11 mouse cellular contexts compared by ENCODE assay signal in genomic region chr7:38125565-38126159, GRCm38 (mm10). TPM values are rescaled to one million over a fixed set of nuclear protein-coding genes. Genes with fewer than 3 reads are reported as not detected.
DNase-seq lines count a peak whose midpoint lies in the region; ATAC-seq lines count a peak whose summit lies in the region.
"Had no signal": no experiment of that assay in that cellular context is flagged by ENCODE, and none has a peak within 500 bp of the region (broad histone marks: within the 10 kb centered on the region; RNA-seq: fewer than 3 reads in every experiment).

No protein-coding gene starts in this region.

- peaks cover 5% of the 10 kb centered on the region; the same call in 1 of the 2 replicates for H3K4me1 ChIP-seq in forebrain, embryonic 12.5 days
- peaks cover 8% of the 10 kb centered on the region for H3K4me1 ChIP-seq in forebrain, embryonic 10.5 days
- H3K4me1 ChIP-seq in midbrain, embryonic 11.5 days (ENCODE audit: control insufficient read depth, insufficient read depth, low read length), result no peaks in the 10 kb centered on the region
- H3K4me1 ChIP-seq in midbrain, embryonic 15.5 days, result peaks cover 3% of the 10 kb centered on the region; the same call in 1 of the 2 replicates
- H3K4me1 ChIP-seq in limb, embryonic 13.5 days, result peaks cover 24% of the 10 kb centered on the region

- peak overlapping the region; percentile 4; the same call in 1 of the 2 replicates for H3K27ac ChIP-seq in forebrain, embryonic 12.5 days
- no peak overlapping the region for H3K27ac ChIP-seq in forebrain, embryonic 10.5 days
- no peak overlapping the region for H3K27ac ChIP-seq in midbrain, embryonic 11.5 days (ENCODE audit: low read depth, low read length)
- no peak overlapping the region for H3K27ac ChIP-seq in midbrain, embryonic 15.5 days
- no peak overlapping the region for H3K27ac ChIP-seq in limb, embryonic 13.5 days
- H3K27ac ChIP-seq: kidney, postnatal 0 days had no signal

- DNase-seq in forebrain, embryonic 10.5 days (ENCODE audit: extremely low spot score, low spot score), result no peak
- DNase-seq in midbrain, embryonic 11.5 days (ENCODE audit: low spot score, missing footprints), result peak; percentile 57
- peak; percentile 82 to 83 for DNase-seq in cerebellum, postnatal 10 days
- no peak for DNase-seq in frontal cortex, postnatal 25 days (ENCODE audit: low spot score in 2 of 2)
- DNase-seq: adrenal gland, adult 2 months; heart, postnatal 10 days had no signal

- WGBS in forebrain, embryonic 12.5 days, result 79% methylated on average over 12 of the region's 12 CpGs
- WGBS in forebrain, embryonic 10.5 days, result 83% methylated on average over 12 of the region's 12 CpGs
- WGBS in midbrain, embryonic 11.5 days, result 83% methylated on average over 12 of the region's 12 CpGs
- WGBS in midbrain, embryonic 15.5 days, result 66% methylated on average over 12 of the region's 12 CpGs
- 55% methylated on average over 12 of the region's 12 CpGs for WGBS in limb, embryonic 13.5 days

- no peak overlapping the region for H3K9ac ChIP-seq in forebrain, embryonic 12.5 days
- H3K9ac ChIP-seq in midbrain, embryonic 11.5 days (ENCODE audit: low read length), result no peak overlapping the region
- no peak overlapping the region for H3K9ac ChIP-seq in midbrain, embryonic 15.5 days
- no peak overlapping the region for H3K9ac ChIP-seq in limb, embryonic 13.5 days

- 0 out of 2 replicates have a peak, but pooled peaks cover 7% of the 10 kb centered on the region for H3K27me3 ChIP-seq in forebrain, embryonic 12.5 days
- H3K27me3 ChIP-seq in forebrain, embryonic 10.5 days (ENCODE audit: poor library complexity, severe bottlenecking), result no peaks in the 10 kb centered on the region
- H3K27me3 ChIP-seq in midbrain, embryonic 11.5 days (ENCODE audit: control insufficient read depth, insufficient read depth, low read length), result no peaks in the 10 kb centered on the region
- no peaks in the 10 kb centered on the region for H3K27me3 ChIP-seq in midbrain, embryonic 15.5 days (replicated peaks)
- no peaks in the 10 kb centered on the region for H3K27me3 ChIP-seq in limb, embryonic 13.5 days

- H3K9me3 ChIP-seq in forebrain, embryonic 12.5 days, result no peaks in the 10 kb centered on the region
- no peaks in the 10 kb centered on the region for H3K9me3 ChIP-seq in forebrain, embryonic 10.5 days
- no peaks in the 10 kb centered on the region for H3K9me3 ChIP-seq in midbrain, embryonic 11.5 days (ENCODE audit: control insufficient read depth, low read length)
- no peaks in the 10 kb centered on the region for H3K9me3 ChIP-seq in midbrain, embryonic 15.5 days
- H3K9me3 ChIP-seq in limb, embryonic 13.5 days, result no peaks in the 10 kb centered on the region

- no peaks in the 10 kb centered on the region for H3K36me3 ChIP-seq in forebrain, embryonic 12.5 days (replicated peaks)
- no peaks in the 10 kb centered on the region for H3K36me3 ChIP-seq in forebrain, embryonic 10.5 days (replicated peaks)
- no peaks in the 10 kb centered on the region for H3K36me3 ChIP-seq in midbrain, embryonic 11.5 days (ENCODE audit: control insufficient read depth, insufficient read depth, low read length)
- H3K36me3 ChIP-seq in midbrain, embryonic 15.5 days (replicated peaks), result no peaks in the 10 kb centered on the region
- no peaks in the 10 kb centered on the region for H3K36me3 ChIP-seq in limb, embryonic 13.5 days

- no peak overlapping the region for H3K4me2 ChIP-seq in forebrain, embryonic 12.5 days
- H3K4me2 ChIP-seq in midbrain, embryonic 11.5 days, result no peak overlapping the region
- no peak overlapping the region for H3K4me2 ChIP-seq in midbrain, embryonic 15.5 days
- peak overlapping the region; percentile 14; the same call in 1 of the 2 replicates for H3K4me2 ChIP-seq in limb, embryonic 13.5 days (replicated peaks)

- no peak overlapping the region for H3K4me3 ChIP-seq in forebrain, embryonic 12.5 days (replicated peaks)
- H3K4me3 ChIP-seq in forebrain, embryonic 10.5 days, result no peak overlapping the region
- H3K4me3 ChIP-seq in midbrain, embryonic 11.5 days (ENCODE audit: low read depth, low read length), result no peak overlapping the region
- H3K4me3 ChIP-seq in midbrain, embryonic 15.5 days, result no peak overlapping the region
- H3K4me3 ChIP-seq in limb, embryonic 13.5 days, result no peak overlapping the region

- ATAC-seq in forebrain, embryonic 12.5 days (ENCODE audit: low FRiP score), result no peak
- no peak for ATAC-seq in midbrain, embryonic 11.5 days (ENCODE audit: low FRiP score)
- no peak for ATAC-seq in midbrain, embryonic 15.5 days (replicated peaks)
- peak; percentile 78; the same call in 1 of the 2 replicates for ATAC-seq in limb, embryonic 13.5 days (ENCODE audit: low FRiP score, low read depth)
- no peak for ATAC-seq in erythroblast, adult 5-6 weeks (replicated peaks; ENCODE audit: low FRiP score, poor library complexity, severe bottlenecking)

RNA-seq across cellular contexts. Expression of gene Ccne1, which starts 18.3 kb away (rescaled TPM):
- 43.4 and 44.1 TPM in 2 replicates for polyA plus RNA-seq in forebrain, embryonic 12.5 days (2016; fragmentation: Nextera tagmentation; extraction: Ambion mirVana)
- polyA plus RNA-seq in forebrain, embryonic 10.5 days (2016; fragmentation: Nextera tagmentation; extraction: Ambion mirVana), result 116 and 117 TPM in 2 replicates
- 55.1 and 55.6 TPM in 2 replicates for polyA plus RNA-seq in midbrain, embryonic 11.5 days (2014; fragmentation: Nextera tagmentation; extraction: Ambion mirVana)
- polyA plus RNA-seq in midbrain, embryonic 15.5 days (2015; fragmentation: Nextera tagmentation; extraction: Ambion mirVana), result 11.6 and 13.2 TPM in 2 replicates
- 76.3 and 77.5 TPM in 2 replicates for polyA plus RNA-seq in limb, embryonic 13.5 days (2015; fragmentation: Nextera tagmentation; extraction: Ambion mirVana)
- 18.8 and 62.1 TPM in 2 replicates for total RNA-seq in erythroblast, adult 5-6 weeks (2015; ENCODE audit: low replicate concordance)
- total RNA-seq in erythroblast, adult 5-6 weeks (2017; ENCODE audit: low replicate concordance), result 50.2 and 65.5 TPM in 2 replicates

RNA-seq across cellular contexts. Expression of gene 1600014C10Rik, which starts 57.4 kb away (rescaled TPM):
- 12.1 and 14.2 TPM in 2 replicates for polyA plus RNA-seq in forebrain, embryonic 12.5 days (2016; fragmentation: Nextera tagmentation; extraction: Ambion mirVana)
- polyA plus RNA-seq in forebrain, embryonic 10.5 days (2016; fragmentation: Nextera tagmentation; extraction: Ambion mirVana), result 14.3 and 14.5 TPM in 2 replicates
- 17.0 and 17.2 TPM in 2 replicates for polyA plus RNA-seq in midbrain, embryonic 11.5 days (2014; fragmentation: Nextera tagmentation; extraction: Ambion mirVana)
- polyA plus RNA-seq in midbrain, embryonic 15.5 days (2015; fragmentation: Nextera tagmentation; extraction: Ambion mirVana), result 29.5 and 31.9 TPM in 2 replicates
- polyA plus RNA-seq in limb, embryonic 13.5 days (2015; fragmentation: Nextera tagmentation; extraction: Ambion mirVana), result 18.3 and 19.8 TPM in 2 replicates
- 4.8 and 10.6 TPM in 2 replicates for total RNA-seq in erythroblast, adult 5-6 weeks (2015; ENCODE audit: low replicate concordance)
- total RNA-seq in erythroblast, adult 5-6 weeks (2017; ENCODE audit: low replicate concordance), result 7.7 and 8.8 TPM in 2 replicates

Comparison
In these comparisons a context has a peak if more than half of its experiments do, and no peak if none do; other contexts are left out.
1. DNase-seq: peak in midbrain, embryonic 11.5 days (single experiment) and cerebellum, postnatal 10 days (2 of 2); none in forebrain, embryonic 10.5 days (single experiment) and frontal cortex, postnatal 25 days (0 of 2).